Mouse (Mus musculus): ENCODE data around the gene Ptgds. TPM values are rescaled to one million over a fixed set of nuclear protein-coding genes. Genes with fewer than 3 reads are reported as not detected.

Gene Ptgds
- polyA plus RNA-seq, 1 experiment from 2014 or later, result 6.2 TPM

DNA sequence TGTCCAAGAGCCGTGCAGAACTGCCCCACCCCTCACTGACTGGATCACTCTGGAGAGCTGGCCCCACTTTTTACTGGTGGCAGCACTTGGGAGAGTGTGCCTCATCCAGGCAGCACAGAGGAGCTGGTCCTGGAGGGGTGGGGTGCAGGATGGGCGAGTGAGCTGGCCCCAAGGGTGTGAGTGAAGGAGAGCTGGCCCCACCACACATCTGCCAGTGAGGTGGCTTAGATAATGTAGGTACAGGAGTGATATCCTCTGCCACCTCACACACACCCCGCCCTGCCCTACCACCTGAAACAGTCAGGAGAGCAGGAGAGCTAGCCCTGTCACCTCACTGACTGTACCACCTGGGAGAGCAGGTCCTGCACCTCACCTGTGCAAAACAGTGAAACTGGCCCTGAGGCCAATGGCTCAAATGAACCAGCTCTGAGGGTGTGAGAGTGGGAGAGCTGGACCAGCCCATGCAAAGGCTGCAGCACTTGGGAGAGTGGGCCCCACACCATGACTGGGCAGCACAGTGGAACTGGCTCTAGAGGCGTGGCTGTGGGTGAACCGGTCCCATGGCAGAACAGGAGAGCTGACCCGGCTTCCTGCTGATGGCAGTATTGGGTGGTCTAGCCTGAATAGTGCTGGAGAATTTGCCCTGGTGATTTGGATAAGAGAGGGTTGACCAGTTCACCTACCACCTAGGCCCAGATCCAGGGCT is 18.3 kb upstream of the Ptgds start:
- Histone ChIP-seq H3K36me3 (ENCODE audit: control insufficient read depth, insufficient read depth, low read length) (no peaks in the 10 kb centered on the region), H3K27me3 (replicated peaks; ENCODE audit: control insufficient read depth, insufficient read depth, low read length) (no peaks in the 10 kb centered on the region), H3K4me1 (replicated peaks; ENCODE audit: control insufficient read depth, insufficient read depth, low read length) (no peaks in the 10 kb centered on the region), H3K9ac (ENCODE audit: low read length) (no peak overlapping the region), H3K4me3 (ENCODE audit: low read depth, low read length) (no peak overlapping the region), H3K4me2 (ENCODE audit: low read length) (no peak overlapping the region), H3K27ac (ENCODE audit: low read depth) (no peak overlapping the region), H3K9me3 (ENCODE audit: control insufficient read depth, low read length) (no peaks in the 10 kb centered on the region)
- 82% methylated on average over 6 of the region's 6 CpGs for WGBS
- ATAC-seq (replicated peaks; ENCODE audit: low FRiP score, low TSS enrichment, low read depth), result no peak
- DNase-seq (ENCODE audit: low spot score), result no peak

DNA sequence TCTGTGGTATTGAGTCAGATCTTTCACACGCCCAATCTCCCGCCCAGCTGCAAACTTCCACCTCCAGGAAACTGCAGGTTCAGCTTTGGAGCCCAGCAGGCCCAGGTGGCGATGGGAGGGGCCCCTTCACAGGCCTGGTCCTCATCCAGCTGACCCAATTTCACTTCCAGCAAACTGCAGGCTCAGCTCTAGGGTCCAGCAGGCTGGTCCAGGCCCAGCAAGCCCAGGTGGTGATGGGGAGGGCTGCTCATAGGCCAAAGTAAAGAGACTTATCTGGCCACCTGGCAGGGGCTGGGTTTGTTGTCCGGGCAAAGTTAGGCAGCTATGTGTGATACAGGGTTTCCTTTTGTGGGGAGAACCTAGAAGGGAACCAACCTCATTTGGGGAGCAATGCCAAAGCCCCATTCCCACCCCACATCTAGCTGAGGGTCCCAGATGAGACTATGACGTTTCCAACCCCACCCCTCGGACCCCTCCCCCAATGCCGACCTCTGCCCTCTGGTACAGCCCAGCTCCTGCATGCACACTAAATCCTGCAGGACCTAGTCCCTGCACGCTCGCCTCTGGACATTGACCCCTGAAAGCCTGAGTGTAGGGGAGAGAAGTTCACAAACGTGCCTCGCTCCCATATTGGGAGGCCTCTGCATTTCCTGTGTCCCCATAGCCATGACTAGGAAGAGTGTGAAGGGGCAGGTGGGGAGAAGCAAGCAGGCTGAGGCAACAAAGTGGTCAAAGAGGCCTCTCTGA is 15.2 kb upstream of the Ptgds start:
- H3K27ac ChIP-seq (ENCODE audit: low read depth), result no peak overlapping the region

DNA sequence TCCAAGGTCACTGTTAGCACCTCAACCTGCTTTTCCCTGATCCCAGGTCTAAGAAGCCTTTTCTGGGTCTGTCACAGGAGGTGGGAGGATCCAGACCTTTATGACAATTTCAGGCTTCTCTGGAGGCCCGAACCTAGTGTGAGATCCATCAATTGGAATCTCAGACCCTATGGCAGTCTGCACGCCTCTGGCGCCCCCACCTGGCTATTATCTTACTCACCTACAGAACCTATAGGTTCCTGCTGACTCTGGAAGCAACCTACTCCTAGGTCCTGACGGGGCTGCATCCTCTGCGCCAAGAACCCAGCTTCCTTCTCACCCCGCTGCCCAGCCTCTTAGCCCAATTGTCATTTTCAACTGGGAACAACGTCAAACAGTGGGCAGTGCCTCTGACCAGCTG is 13.1 kb upstream of the Ptgds start:
- no peaks in the 10 kb centered on the region for H3K4me1 ChIP-seq (replicated peaks; ENCODE audit: control insufficient read depth, insufficient read depth, low read length)
- DNase-seq (ENCODE audit: low spot score) (peak; percentile 67), ATAC-seq (replicated peaks; ENCODE audit: low FRiP score, low TSS enrichment, low read depth) (0 out of 2 replicates have a peak, but pooled peaks have one; percentile 22)
- 26% methylated on average over 7 of the region's 7 CpGs for WGBS
- H3K36me3 ChIP-seq (ENCODE audit: control insufficient read depth, insufficient read depth, low read length), result no peaks in the 10 kb centered on the region
- H3K4me2 ChIP-seq (ENCODE audit: low read length), result no peak overlapping the region
- no peaks in the 10 kb centered on the region for H3K9me3 ChIP-seq (ENCODE audit: control insufficient read depth, low read length)
- no peak overlapping the region for H3K9ac ChIP-seq (ENCODE audit: low read length)
- H3K27ac ChIP-seq (ENCODE audit: low read depth), result no peak overlapping the region
- H3K27me3 ChIP-seq (replicated peaks; ENCODE audit: control insufficient read depth, insufficient read depth, low read length), result no peaks in the 10 kb centered on the region
- no peak overlapping the region for H3K4me3 ChIP-seq (ENCODE audit: low read depth, low read length)

More for the DNA sequence above, 15.2 kb upstream of the Ptgds start:
- H3K36me3 ChIP-seq (ENCODE audit: control insufficient read depth, insufficient read depth, low read length), result no peaks in the 10 kb centered on the region
- DNase-seq (ENCODE audit: low spot score), result no peak
- WGBS, result 52% methylated on average over 11 of the region's 11 CpGs
- H3K27me3 ChIP-seq (replicated peaks; ENCODE audit: control insufficient read depth, insufficient read depth, low read length), result no peaks in the 10 kb centered on the region
- no peak overlapping the region for H3K9ac ChIP-seq (ENCODE audit: low read length)
- no peak overlapping the region for H3K4me3 ChIP-seq (ENCODE audit: low read depth, low read length)
- H3K9me3 ChIP-seq (ENCODE audit: control insufficient read depth, low read length), result no peaks in the 10 kb centered on the region
- no peak for ATAC-seq (replicated peaks; ENCODE audit: low FRiP score, low TSS enrichment, low read depth)
- no peak overlapping the region for H3K4me2 ChIP-seq (ENCODE audit: low read length)
- no peaks in the 10 kb centered on the region for H3K4me1 ChIP-seq (replicated peaks; ENCODE audit: control insufficient read depth, insufficient read depth, low read length)

DNA sequence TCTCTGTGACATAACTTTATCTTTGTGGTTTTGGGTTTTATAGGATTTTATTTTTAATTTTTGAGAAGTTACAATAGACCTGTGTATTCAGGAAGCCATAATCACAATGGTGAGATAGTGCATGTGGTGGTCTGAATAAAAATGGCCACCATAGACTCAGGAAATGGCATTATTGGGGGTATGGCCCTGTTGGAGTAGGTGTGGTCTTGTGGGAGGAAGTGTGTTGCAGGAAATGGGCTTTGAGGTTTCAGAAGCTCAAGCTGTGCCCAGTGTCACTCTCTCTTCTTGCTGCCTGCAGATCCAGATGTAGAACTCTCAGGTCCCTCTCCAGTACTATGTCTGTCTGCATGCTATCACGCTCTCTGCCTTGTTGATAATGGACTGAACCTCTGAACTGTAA is 10.7 kb upstream of the Ptgds start:
- no peak for ATAC-seq (replicated peaks; ENCODE audit: low FRiP score, low TSS enrichment, low read depth)
- H3K36me3 ChIP-seq (ENCODE audit: control insufficient read depth, insufficient read depth, low read length), result no peaks in the 10 kb centered on the region
- H3K9me3 ChIP-seq (ENCODE audit: control insufficient read depth, low read length), result no peaks in the 10 kb centered on the region
- no peak for DNase-seq (ENCODE audit: low spot score)
- H3K27me3 ChIP-seq (replicated peaks; ENCODE audit: control insufficient read depth, insufficient read depth, low read length), result no peaks in the 10 kb centered on the region
- H3K9ac ChIP-seq (ENCODE audit: low read length), result no peak overlapping the region
- no peak overlapping the region for H3K27ac ChIP-seq (ENCODE audit: low read depth)
- H3K4me3 ChIP-seq (ENCODE audit: low read depth, low read length), result no peak overlapping the region
- H3K4me2 ChIP-seq (ENCODE audit: low read length), result no peak overlapping the region
- WGBS, result 92% methylated on average over 1 of the region's 1 CpGs
- H3K4me1 ChIP-seq (replicated peaks; ENCODE audit: control insufficient read depth, insufficient read depth, low read length), result no peaks in the 10 kb centered on the region

DNA sequence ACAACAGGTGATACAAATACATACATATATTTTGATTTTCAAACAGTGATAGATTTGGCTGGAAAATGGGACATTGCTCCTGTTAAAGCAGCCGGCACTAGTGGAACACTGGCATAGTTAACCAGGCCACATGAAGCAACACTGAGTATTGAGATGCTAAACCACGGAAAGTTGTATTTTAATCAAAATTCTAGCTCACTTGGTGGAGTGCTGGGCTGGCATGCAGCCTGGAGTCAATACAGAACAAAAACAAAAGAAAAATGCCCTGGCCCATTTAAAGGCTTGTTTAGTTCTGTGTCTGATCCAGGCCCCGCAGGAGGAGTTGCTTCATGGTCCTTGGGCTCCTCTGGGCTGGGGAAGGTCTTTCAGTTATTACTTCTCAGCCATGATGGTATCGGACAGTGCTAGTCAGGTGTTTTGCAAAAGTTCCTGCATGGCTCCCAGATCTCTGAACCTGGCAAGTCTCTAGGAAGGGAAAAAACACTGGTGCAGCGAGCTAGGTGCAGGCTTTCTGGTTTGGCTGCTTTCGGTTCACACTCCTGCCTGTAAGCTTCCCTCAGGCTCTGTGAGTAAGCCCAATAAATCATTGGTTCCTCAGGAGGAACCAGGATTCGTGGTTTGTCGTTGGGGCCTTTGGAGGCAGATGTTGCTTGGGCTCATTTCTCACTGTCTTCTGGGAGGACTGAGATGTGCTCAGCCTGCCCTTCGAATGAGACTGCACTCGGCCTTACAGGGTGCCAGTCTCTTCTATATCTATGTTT is 9.9 kb upstream of the Ptgds start:
- Histone ChIP-seq H3K27ac (ENCODE audit: low read depth) (no peak overlapping the region), H3K4me2 (ENCODE audit: low read length) (no peak overlapping the region)
- no peak for ATAC-seq (replicated peaks; ENCODE audit: low FRiP score, low TSS enrichment, low read depth)

DNA sequence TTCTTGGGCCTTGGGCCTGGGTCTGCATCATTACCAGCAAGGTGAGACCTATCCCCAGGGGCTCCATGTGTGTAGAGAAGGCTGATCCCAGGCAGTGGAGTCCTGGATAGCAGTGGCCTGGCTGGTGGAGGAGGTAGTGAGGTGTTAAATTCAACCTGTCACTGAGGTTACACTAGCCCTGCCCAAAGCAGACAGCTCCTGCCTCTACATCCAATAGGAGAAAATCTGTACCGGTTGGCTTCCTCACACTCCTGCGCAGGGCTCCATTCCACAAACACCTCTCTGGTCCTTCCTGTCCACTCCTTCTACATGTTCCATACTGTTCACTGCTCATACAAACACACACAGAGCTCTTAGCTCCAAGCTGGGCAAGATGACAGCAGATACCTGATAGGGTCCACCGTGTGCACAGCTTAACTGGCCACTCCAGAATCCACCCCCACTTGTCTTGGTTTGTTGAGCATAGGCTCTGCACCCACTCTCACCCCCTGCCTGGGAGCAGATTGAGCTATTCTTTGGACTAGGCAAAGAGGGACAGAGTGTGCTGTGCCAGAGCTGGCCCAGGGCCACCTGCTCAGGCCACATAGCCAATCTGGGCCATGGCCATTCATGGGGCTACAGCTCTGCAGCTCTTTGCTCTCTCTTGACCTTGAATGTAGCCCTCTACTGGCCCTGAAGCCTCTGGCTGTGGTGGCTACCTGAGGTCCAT is 8.3 kb upstream of the Ptgds start:
- no peaks in the 10 kb centered on the region for H3K9me3 ChIP-seq (ENCODE audit: control insufficient read depth, low read length)
- no peaks in the 10 kb centered on the region for H3K27me3 ChIP-seq (replicated peaks; ENCODE audit: control insufficient read depth, insufficient read depth, low read length)
- H3K4me2 ChIP-seq (ENCODE audit: low read length), result no peak overlapping the region
- H3K4me3 ChIP-seq (ENCODE audit: low read depth, low read length), result no peak overlapping the region
- H3K9ac ChIP-seq (ENCODE audit: low read length), result no peak overlapping the region
- ATAC-seq (replicated peaks; ENCODE audit: low FRiP score, low TSS enrichment, low read depth) (no peak), DNase-seq (ENCODE audit: low spot score) (no peak)
- H3K27ac ChIP-seq (ENCODE audit: low read depth), result no peak overlapping the region
- WGBS, result 81% methylated on average over 3 of the region's 3 CpGs
- H3K36me3 ChIP-seq (ENCODE audit: control insufficient read depth, insufficient read depth, low read length), result no peaks in the 10 kb centered on the region
- H3K4me1 ChIP-seq (replicated peaks; ENCODE audit: control insufficient read depth, insufficient read depth, low read length), result no peaks in the 10 kb centered on the region

More for the DNA sequence above, 9.9 kb upstream of the Ptgds start:
- DNase-seq (ENCODE audit: low spot score), result no peak
- 60% methylated on average over 10 of the region's 10 CpGs for WGBS
- Histone ChIP-seq H3K27me3 (replicated peaks; ENCODE audit: control insufficient read depth, insufficient read depth, low read length) (no peaks in the 10 kb centered on the region), H3K4me3 (ENCODE audit: low read depth, low read length) (no peak overlapping the region), H3K4me1 (replicated peaks; ENCODE audit: control insufficient read depth, insufficient read depth, low read length) (no peaks in the 10 kb centered on the region), H3K9ac (ENCODE audit: low read length) (no peak overlapping the region), H3K36me3 (ENCODE audit: control insufficient read depth, insufficient read depth, low read length) (no peaks in the 10 kb centered on the region), H3K9me3 (ENCODE audit: control insufficient read depth, low read length) (no peaks in the 10 kb centered on the region)

DNA sequence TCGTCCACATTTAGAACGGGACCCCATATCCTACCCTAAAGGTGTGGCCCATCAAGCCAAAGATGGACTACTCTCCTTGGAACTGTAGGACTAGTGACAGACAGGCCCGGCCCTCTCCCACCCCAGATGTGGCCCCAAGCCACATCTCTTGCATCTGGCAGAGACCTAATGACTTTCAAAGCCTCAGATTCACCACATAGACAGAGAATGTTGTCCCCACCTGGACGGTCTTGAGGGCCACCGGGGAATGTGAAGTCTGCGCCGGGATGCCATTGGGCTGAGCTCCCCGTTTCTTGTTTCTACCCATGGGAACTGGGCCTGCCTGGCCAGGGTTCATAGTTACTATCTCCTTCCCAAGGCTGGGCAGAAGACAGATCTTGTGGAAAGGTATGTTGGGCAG is 7.7 kb upstream of the Ptgds start:
- Histone ChIP-seq H3K36me3 (ENCODE audit: control insufficient read depth, insufficient read depth, low read length) (no peaks in the 10 kb centered on the region), H3K27ac (ENCODE audit: low read depth) (no peak overlapping the region), H3K4me2 (ENCODE audit: low read length) (no peak overlapping the region), H3K9me3 (ENCODE audit: control insufficient read depth, low read length) (no peaks in the 10 kb centered on the region), H3K9ac (ENCODE audit: low read length) (no peak overlapping the region), H3K27me3 (replicated peaks; ENCODE audit: control insufficient read depth, insufficient read depth, low read length) (no peaks in the 10 kb centered on the region), H3K4me1 (replicated peaks; ENCODE audit: control insufficient read depth, insufficient read depth, low read length) (no peaks in the 10 kb centered on the region), H3K4me3 (ENCODE audit: low read depth, low read length) (no peak overlapping the region)
- 88% methylated on average over 8 of the region's 8 CpGs for WGBS
- ATAC-seq (replicated peaks; ENCODE audit: low FRiP score, low TSS enrichment, low read depth), result no peak
- DNase-seq (ENCODE audit: low spot score), result no peak

DNA sequence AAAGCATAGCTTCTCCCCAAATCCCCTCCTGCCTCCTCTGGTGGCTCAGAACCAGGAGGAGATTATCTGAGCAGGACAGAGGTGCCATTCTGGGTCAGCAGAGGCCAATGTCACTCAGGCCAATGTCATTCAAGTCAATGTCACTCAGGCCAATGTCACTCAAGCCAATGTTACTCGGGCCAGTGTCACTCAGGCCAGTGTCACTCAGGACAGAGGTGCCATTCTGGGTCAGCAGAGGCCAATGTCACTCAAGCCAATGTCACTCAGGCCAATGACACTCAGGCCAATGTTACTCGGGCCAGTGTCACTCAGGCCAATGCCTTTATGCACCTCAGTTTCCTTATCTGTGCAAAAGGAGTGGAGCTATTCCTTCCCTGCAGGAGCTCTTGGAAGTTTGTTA is 2.7 kb upstream of the Ptgds start:
- no peak overlapping the region for H3K4me3 ChIP-seq (ENCODE audit: low read depth, low read length)
- no peak overlapping the region for H3K4me2 ChIP-seq (ENCODE audit: low read length)
- H3K4me1 ChIP-seq (replicated peaks; ENCODE audit: control insufficient read depth, insufficient read depth, low read length), result no peaks in the 10 kb centered on the region
- H3K27ac ChIP-seq (ENCODE audit: low read depth), result no peak overlapping the region
- H3K9ac ChIP-seq (ENCODE audit: low read length), result no peak overlapping the region
- H3K36me3 ChIP-seq (ENCODE audit: control insufficient read depth, insufficient read depth, low read length), result no peaks in the 10 kb centered on the region
- 69% methylated on average over 2 of the region's 2 CpGs for WGBS
- H3K27me3 ChIP-seq (replicated peaks; ENCODE audit: control insufficient read depth, insufficient read depth, low read length), result no peaks in the 10 kb centered on the region
- ATAC-seq (replicated peaks; ENCODE audit: low FRiP score, low TSS enrichment, low read depth), result no peak
- H3K9me3 ChIP-seq (ENCODE audit: control insufficient read depth, low read length), result no peaks in the 10 kb centered on the region
- no peak for DNase-seq (ENCODE audit: low spot score)
